Mouse (Mus musculus): ENCODE data around the gene Igf2r. TPM values are rescaled to one million over a fixed set of nuclear protein-coding genes. Genes with fewer than 3 reads are reported as not detected.

Gene Igf2r
- total RNA-seq (2021), result 10 to 100 TPM; 24.9 to 25.6 TPM

DNA sequence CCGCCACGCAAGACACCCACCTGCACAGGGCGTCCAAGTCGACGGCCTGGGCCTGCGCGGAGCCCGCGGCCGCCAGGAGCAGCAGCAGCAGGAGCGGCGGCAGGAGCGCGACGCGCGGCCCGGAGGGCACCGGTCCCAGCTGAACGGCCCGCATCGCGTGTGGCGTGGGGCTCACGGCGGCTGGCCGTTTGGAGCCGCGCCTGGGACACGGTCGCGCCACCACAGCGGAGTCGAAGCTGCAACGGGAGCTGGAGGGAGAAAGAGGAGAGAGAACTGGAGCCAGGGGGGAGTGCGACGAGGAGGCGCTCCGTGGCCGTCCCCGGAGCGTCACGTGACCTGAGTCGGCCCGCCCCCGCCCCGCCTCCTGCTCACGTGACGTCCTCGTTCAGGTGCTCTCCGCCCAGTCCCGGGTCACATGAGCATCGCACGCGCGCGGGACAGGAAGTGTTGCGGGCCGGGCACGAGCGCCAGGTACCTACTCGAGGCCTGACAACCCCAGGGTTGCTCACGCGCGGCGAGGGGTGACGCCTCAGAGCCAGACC is at the start of gene Igf2r:
Gene Igf2r (minus strand): TSS at position 285 of the 542 bp plus-strand sequence.
- peak; percentile 77 to 90 for DNase-seq (ENCODE audit: extremely low spot score in 1 of 2, low spot score in 2 of 2)
- intact Hi-C loops (cut with DNase I), result no loop called here

DNA sequence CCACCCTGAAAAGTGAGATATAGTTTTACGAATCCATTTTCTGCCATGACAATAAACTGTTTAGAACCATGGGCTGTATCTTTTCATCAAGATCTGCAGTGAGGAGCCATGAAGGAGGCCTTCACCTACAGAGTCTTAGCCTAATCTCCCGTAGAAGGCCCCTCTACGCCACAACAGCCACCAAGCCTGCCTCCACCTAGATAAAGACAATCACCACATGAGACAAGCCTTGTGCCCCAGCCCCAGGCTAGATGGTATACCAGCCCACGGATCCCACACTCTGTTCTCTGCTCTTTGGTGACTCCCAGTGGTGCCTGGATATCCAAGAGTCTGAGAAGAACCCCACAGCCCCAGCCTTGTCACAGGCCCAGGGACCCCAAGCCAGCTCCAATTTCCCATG is 46.4 kb upstream of the Igf2r start:
- intact Hi-C loops (cut with DNase I), result loop anchor here (10.0 kb wide), 1 partner anchor 271 kb away; no protein-coding TSS in a partner anchor
- no peak for DNase-seq (ENCODE audit: extremely low spot score in 1 of 2, low spot score in 2 of 2)

DNA sequence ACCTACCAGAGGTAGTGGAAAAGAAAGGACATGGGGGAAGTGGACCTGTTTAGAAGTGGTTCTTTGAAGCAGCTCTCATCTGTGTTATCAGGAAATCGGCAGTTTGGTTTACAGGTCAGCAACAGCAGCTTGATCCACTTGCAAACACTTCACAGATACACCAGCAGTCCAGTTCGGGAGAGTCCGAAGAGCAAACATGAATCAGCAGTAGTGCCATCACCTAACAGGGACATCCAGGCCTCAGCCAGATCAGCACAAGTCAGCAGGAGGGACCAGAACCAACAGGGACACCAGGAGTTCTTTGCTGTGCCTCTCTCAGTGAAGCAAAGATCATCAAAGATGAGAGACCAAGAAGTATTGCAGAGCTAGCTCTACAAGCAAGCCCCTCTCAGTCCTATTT is 45.0 kb upstream of the Igf2r start:
- DNase-seq (ENCODE audit: extremely low spot score in 1 of 2, low spot score in 2 of 2), result no peak
- intact Hi-C loops (cut with DNase I), result loop anchor here (10.0 kb wide), 1 partner anchor 270 kb away; no protein-coding TSS in a partner anchor

DNA sequence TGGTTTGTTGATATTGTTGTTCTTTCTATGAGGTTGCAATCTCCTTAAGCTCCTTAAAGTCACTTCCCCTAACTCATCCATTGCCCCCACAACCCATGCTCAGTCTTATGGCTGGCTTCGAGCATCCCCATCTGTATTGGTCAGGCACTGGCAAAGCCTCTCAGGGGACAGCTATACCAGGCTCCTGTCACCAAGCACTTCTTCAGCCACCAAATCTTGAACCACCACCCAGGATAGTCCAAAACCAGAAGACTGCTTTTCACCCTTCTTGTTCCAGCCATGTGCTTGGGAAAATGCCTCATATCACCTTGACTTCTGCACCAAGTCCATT is 41.5 kb upstream of the Igf2r start:
- intact Hi-C loops (cut with DNase I), result loop anchor here (10.0 kb wide), 1 partner anchor 266 kb away; no protein-coding TSS in a partner anchor
- DNase-seq (ENCODE audit: extremely low spot score in 1 of 2, low spot score in 2 of 2), result no peak

DNA sequence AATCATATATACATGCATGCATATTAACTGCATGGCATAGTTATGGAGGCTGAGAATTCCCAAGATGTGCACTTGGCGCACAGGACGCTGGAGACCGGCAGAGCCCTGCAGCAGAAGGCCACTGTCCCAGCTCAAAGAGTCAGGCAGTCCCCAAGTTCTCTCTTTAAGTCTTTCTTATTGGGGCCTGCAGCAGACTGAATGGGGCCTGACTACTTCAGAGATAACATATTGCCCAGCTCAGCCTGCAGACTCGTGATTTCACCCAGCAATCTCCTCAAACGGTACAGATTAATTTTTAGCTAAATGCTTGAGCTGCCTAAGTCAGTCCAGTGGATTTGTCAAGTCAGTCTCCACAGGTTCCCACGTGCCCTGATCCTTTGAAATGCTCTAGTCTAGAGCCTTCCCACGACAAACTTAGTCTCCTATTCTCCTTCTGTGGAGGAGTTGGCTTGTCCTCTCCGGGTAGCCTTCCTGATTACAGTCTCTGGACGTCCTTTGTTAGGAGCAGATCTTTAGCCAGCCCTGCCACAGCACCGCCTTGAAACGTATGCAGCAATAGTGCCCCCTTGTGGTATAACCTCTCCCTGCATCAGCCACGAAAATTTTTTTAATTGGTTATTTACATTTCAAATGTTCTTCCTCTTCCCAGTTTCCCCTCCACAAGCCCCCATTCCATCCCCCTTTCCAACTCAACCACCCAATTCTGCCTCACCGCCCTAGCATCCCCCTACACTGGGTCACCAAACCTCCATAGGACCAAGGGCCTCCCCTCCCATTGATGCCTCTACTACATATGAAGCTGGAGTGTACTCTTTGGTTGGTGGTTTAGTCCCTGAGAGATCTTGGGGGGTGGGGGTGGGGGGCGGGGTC is 40.9 kb upstream of the Igf2r start:
- peak in 1 of 2 experiments; percentile 68 for DNase-seq (ENCODE audit: extremely low spot score in 1 of 2, low spot score in 2 of 2)
- intact Hi-C loops (cut with DNase I), result loop anchor here (10.0 kb wide), 1 partner anchor 266 kb away; no protein-coding TSS in a partner anchor

DNA sequence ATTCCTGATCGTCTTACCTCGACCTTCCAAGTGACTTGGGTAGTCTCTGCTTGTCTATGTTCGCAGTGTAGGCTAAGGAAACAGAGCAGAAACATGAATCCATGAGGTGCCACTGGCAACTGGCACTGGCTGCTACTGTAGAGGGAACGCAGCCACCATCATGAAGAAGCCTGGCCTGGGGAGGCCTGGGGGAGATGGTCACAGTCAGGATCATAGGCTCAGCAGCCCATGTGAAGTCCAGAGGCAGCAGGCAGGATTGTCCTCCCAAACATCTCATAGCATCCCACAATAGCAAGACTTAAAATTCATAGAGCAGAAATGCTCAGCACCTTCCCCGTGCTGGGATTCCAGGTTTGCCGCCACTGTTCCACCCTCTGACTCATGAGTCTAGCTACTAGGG is 39.4 kb upstream of the Igf2r start:
- DNase-seq (ENCODE audit: extremely low spot score in 1 of 2, low spot score in 2 of 2), result no peak
- intact Hi-C loops (cut with DNase I), result no loop called here

DNA sequence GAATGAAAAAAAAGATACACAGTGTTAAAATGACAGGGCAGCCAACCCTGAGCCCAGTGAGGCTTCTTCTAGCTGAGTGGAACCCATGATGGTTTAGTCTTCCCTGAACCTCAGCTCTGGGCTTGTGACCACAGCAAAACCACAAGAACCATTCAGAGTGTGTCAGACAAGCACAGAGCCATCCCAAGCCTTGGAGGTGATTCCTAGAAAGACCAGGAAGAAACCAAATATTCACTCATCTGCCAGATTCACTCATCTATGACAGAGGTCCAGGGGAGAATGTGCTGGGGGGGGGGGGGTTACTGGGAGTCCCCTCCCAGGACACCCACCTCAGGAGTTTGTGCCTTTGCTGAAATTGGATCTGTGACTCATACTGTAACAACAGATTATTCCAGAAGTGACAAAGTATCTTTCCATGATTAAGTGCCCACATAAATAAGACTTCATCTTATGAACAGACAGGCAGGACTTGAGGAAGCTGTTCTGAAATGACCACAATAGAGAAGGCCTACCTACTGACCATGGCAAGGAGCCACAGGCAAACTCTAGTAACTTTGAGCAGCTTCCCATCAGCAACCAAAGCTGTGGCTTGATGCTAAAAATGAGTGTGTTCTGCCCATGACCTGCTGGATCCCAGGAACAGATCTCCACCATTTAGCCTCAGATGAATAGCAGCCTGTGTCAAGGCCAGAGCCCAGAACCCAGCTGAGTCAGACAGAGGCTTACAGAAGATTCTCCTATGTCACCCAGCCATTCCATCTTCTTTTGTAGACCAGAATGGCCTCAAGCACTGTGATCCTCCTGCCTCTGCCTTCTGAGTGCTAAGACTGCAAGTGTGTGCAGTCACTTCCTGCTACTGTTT is 35.4 kb upstream of the Igf2r start:
- intact Hi-C loops (cut with DNase I), result no loop called here
- DNase-seq (ENCODE audit: extremely low spot score in 1 of 2, low spot score in 2 of 2), result no peak

DNA sequence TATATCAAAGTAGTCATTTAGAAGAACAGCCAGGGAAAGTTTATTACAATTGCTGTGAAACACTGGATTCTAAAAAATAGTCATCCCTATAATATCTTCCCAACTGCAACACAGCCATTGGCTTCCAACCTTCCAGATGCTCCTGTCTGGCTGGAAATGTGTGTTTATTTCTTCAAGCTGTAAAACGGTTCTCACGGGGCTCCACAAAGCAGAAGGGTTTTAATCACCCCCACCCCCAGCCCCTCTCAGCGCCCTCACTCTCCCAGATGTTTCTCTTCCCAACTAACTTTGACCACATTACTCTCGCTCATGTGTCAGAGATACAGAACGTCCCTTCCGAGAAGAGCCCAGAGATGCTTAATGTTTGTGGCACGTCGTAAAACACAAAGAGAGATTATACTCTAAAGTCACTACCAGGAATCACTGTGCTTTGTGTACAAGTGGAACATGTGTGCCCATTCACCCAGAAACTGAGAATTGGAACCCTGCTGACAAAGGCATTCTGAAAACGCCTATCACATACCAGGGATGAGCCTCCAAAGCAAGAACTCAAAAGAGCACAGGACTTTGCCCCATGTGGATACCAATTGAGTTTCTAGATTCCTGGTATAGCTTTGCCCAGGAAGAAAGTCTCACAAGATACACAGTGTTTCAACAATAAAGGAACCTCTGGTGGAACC is 32.5 kb upstream of the Igf2r start:
- intact Hi-C loops (cut with DNase I), result no loop called here
- no peak for DNase-seq (ENCODE audit: extremely low spot score in 1 of 2, low spot score in 2 of 2)

DNA sequence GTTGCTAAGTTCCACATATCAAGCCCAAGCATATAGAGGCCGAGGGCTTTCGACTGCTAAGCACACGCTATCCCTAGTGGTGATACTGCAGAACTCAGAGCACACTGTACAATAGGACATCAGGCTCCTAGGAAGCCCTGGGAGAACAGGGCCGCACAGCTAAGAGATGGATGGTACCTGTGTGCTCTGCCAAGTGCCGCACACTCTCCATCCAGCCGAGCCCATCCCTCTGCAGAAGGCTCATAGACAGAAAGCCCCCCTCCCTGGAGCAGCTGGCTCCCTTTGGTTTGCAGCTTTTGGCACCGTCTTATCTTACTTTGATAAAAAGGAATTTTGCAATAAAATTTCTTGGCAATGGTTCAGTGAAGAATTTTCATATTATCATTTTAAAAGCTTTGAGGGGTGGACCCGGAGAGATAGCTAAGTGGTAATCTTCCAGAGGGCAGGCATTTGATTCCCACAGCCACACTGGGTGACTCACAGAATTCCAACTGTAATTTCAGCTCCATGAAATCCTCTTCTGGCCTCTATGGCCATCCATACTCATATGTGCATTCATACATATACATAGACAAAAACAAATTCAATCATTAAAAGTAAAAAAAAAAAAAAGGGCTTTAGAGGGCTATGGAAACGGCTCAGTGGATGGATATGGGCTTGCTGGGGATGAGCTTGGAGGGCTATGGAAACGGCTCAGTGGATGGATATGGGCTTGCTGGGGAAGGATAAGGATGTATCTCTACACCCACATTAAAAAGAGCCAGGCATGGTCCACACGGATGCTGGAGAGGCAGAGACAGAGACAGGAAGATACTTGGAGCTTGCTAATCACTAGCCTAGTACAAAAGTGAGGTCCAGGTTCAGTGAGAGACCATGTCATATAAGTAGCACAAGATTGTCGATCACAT is 30.2 kb upstream of the Igf2r start:
- intact Hi-C loops (cut with DNase I), result loop anchor here (10.0 kb wide), 1 partner anchor 195 kb away; the partner anchor contains the start of gene Wtap
- DNase-seq (ENCODE audit: extremely low spot score in 1 of 2, low spot score in 2 of 2), result no peak

DNA sequence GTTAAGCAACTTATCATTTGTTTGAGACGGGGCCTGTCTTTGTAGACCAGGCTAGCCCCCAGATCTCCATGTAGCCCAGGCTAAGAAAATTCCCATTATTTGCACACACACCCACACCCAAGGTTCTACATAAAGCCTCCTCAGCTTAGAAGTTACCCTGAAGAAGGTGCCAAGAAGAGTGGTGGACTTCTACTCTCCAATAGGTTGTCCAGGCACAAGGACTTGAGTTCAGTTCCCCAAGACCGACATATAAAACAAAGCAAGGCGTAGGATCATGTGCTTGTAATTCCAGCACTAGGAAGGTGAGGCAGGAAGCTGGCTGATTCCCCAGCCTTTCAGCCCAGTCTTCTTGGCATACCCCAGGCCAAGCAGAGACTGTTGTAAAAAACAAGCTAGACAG is 29.1 kb upstream of the Igf2r start:
- intact Hi-C loops (cut with DNase I), result loop anchor here (10.0 kb wide), 1 partner anchor 196 kb away; the partner anchor contains the start of gene Wtap
- no peak for DNase-seq (ENCODE audit: extremely low spot score in 1 of 2, low spot score in 2 of 2)

DNA sequence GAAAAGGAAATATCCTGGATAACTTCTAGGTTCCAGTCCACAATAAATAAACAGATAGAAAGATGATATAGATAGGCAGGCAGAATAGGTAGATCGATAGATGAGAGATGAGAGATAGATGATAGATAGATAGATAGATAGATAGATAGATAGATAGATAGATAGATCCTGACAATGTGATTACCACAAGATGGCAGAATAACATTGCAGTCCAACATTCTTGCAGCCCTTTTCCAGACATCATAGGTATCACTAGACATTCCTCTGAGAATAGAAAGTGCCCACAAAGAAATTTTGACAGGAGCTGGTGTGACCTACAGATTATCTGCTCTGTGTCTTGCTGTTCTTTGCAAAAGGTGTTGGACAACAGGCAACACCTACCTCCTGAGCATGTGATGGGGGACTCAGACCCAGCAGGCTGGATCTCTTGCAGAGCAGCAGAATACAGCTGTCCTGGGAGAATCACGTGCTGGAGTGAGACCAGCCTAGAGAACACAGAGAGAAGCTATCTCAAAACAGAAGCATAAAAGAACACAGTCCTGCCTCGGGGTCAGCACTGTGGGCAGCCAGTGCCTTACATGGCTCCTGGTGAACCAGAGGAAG is 28.1 kb upstream of the Igf2r start:
- intact Hi-C loops (cut with DNase I), result loop anchor here (10.0 kb wide), 1 partner anchor 197 kb away; the partner anchor contains the start of gene Wtap
- DNase-seq (ENCODE audit: extremely low spot score in 1 of 2, low spot score in 2 of 2), result no peak

DNA sequence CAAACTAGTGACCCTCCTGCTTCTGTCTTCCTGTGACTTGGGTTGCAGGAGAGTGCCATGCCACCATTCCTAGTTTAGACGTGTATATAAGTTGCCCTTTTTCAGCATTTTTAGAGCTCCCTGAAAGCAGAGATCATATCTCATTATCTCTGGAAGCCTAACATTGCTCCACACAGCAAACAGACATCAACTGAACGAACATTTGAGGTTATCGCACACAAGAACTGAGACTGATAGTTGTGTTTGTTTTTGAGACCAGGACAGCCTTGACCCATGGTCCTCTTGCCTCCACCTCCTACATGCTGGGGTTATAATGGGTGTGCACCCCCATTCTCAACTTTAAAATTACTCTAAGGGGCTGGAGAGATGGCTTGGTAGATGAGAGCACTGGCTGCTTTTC is 27.2 kb upstream of the Igf2r start:
- no peak for DNase-seq (ENCODE audit: extremely low spot score in 1 of 2, low spot score in 2 of 2)
- intact Hi-C loops (cut with DNase I), result loop anchor here (10.0 kb wide), 1 partner anchor 198 kb away; the partner anchor contains the start of gene Wtap

DNA sequence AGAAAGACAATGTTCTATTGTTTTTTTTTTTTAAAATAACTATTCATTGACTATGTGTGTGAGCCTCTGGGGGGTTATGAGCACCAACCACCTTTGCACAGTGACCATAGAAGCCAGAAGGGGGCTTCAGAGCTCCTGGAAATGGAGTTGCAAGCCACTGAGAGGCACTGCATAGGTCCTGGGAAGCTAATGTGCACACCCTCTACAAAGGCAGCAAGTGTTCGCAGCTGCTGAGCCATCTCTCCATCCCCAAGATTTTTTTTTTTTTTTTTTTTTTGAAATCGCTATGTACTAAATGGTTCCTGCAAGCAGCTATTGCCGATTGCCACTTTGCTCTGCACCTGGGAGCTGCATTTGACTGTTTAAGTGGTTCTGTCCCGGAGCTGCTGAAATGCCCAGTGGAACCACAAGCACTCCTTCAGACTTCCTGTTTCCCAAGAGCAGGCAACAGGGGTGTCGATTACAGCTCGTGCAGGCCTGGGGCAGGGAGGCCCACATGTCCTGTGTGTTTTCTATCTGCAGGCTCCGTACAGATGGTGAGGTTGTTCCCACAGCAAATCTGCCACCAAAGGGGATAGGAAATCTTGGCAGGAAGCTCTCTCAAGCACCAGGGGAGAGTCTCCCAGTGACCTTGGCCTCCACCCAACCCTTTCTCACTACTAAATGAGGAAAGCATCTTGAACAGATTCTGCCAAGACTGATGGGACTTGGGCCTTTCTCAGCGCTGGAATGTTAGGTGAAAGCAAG is 24.4 kb upstream of the Igf2r start:
- intact Hi-C loops (cut with DNase I), result loop anchor here (10.0 kb wide), 1 partner anchor 201 kb away; the partner anchor contains the start of gene Wtap
- DNase-seq (ENCODE audit: extremely low spot score in 1 of 2, low spot score in 2 of 2), result peak in 1 of 2 experiments; percentile 77

DNA sequence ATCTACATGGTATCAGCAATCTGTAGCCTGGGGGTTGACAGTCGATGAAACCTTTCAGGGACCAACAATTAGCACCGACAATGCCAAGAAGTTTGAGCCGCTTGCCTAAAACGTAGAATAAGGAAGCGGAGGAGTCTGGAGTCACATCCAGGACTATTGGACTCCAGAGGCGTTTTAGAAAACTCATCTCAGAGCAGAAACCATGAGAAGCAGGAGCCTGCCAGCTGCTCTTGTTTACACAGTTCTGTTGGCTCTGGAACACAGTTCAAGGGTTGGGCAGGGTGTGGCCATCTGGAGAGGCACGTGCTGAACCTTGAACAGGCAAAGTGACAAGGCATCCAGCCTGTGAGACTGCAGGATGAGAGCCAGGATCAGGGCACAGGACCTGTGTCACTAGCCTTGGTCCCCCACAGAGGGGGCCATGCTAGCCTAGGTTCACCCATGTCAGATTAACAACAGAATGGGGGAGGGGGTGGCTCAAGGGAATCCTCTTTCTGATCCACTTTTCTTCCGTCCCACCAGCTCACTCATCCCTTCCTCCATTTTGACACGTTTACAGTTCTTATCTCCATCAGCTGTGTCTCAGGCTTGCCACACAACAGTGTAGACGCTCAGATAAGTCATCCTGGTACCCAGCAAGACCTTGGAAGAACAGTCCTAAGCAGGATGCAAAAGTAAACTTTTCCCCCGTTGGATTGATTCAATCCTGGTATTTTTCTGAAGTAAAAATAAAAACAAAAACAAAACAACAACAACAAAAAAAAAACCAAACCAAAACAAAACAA is 23.1 kb upstream of the Igf2r start:
- DNase-seq (ENCODE audit: extremely low spot score in 1 of 2, low spot score in 2 of 2), result peak in 1 of 2 experiments; percentile 48
- intact Hi-C loops (cut with DNase I), result loop anchor here (10.0 kb wide), 1 partner anchor 202 kb away; the partner anchor contains the start of gene Wtap

DNA sequence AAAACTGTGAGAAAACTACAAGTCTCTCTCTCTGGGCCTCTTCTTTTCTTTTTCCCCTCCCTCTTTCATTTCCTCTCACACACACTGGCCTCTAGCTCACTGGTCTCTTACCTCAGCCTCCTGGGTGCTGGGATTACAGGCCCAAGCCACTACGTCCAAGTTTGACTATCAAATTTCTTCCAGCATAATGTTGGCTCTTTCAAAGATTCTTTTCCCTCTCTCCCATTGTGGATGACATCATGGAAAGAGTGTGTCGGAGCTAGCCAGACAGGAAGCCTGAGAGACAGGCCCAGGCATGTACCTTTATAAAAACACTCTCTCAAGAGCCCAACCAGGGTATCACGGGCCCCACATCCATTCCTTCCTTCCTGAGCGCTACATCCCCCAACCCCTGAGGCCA is 22.0 kb upstream of the Igf2r start:
- intact Hi-C loops (cut with DNase I), result loop anchor here (10.0 kb wide), 1 partner anchor 203 kb away; the partner anchor contains the start of gene Wtap
- no peak for DNase-seq (ENCODE audit: extremely low spot score in 1 of 2, low spot score in 2 of 2)

DNA sequence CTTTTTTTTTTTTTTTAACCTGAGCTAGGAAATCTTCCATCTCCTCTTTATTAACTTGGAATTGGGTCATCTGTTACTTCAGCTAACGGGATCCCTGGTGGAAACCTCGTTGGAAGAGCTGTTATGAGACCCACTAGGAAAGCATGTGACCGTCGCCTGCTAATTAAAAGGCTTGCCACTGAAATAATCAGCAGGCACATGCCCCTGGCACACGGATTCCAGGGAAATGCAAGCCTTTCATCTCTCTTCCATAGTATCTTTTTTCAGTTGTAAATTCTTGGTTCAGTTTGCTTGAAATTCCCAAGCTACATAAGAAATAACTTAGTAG is 21.6 kb upstream of the Igf2r start:
- no peak for DNase-seq (ENCODE audit: extremely low spot score in 1 of 2, low spot score in 2 of 2)
- intact Hi-C loops (cut with DNase I), result loop anchor here (10.0 kb wide), 1 partner anchor 204 kb away; the partner anchor contains the start of gene Wtap

All from left cerebral cortex, postnatal 10 days (tissue).